Mouse (Mus musculus) left cerebral cortex, adult 8-10 months (tissue): ENCODE measurements at regions not wholly inside any gene's neighbourhood (a gene's known extent, or its start where the extent isn't known, plus 50 kb on each side); places are given as distances from the start of the nearest gene placed in this dataset.
A peak's percentile ranks its signal among the peaks of the same experiment; 100 is the strongest.

Source experiments
- DNase-seq, 2 experiments: peaks; one replicate each; pipeline ENCODE4 v3.0.0; 2022; ENCODE audit warnings: low spot score in 2 of 2

GRCm38 (mm10) chrX:158236206-158236605, 193.1 kb upstream of the Cnksr2 start:
- peak in 1 of 2 experiments; percentile 18 for DNase-seq

GRCm38 (mm10) chrX:158209167-158209566, 166.1 kb upstream of the Cnksr2 start:
- DNase-seq: no peak

- no peak for DNase-seq
These were observed 152.4 kb upstream of the Cnksr2 start for GRCm38 (mm10) chrX:158195536-158195935.

- DNase-seq: no peak
These were observed 138.4 kb upstream of the Cnksr2 start for GRCm38 (mm10) chrX:158181486-158181885.

GRCm38 (mm10) chrX:158180356-158180755, 137.3 kb upstream of the Cnksr2 start:
- DNase-seq: peak in 1 of 2 experiments; percentile 5

- DNase-seq: no peak
These were observed 92.9 kb upstream of the Cnksr2 start for GRCm38 (mm10) chrX:158135870-158136557.

GRCm38 (mm10) chrX:158133526-158133925, 90.4 kb upstream of the Cnksr2 start:
- DNase-seq: no peak
